Mouse (Mus musculus) layer of hippocampus, adult 9-11 months (tissue): Measurements from ENCODE around the gene Marveld1.
A peak's percentile ranks its signal among the peaks of the same experiment; 100 is the strongest.

Source experiments
- DNase-seq: peaks from one replicate; pipeline ENCODE4 v3.0.0; 2022

The Marveld1 gene

GRCm38 (mm10) chr19:42147170-42147768, at the start of gene Marveld1:
Marveld1 (plus strand) TSS chr19:42147400.
- no peak for DNase-seq

DNA sequence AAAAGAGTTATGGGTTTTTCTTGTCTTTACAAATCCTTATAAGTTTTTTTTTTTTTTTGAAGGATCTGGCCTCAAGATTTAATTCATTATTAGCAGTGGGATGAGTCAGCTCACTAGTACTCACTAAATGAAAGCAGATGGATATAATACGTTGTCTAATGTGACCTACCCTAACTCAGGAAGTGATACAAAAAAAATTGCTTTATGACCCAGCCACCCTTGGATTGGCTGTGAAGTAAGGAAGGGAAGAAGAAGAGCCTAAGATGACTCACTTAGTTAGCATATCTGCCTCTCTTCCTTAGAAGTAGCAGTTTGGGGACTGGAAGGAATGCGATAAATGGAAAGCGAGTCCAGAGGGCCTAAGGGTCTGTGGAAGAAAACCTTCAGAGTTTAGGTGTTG, 47.8 kb upstream of the Marveld1 start:
- DNase-seq: no peak

DNA sequence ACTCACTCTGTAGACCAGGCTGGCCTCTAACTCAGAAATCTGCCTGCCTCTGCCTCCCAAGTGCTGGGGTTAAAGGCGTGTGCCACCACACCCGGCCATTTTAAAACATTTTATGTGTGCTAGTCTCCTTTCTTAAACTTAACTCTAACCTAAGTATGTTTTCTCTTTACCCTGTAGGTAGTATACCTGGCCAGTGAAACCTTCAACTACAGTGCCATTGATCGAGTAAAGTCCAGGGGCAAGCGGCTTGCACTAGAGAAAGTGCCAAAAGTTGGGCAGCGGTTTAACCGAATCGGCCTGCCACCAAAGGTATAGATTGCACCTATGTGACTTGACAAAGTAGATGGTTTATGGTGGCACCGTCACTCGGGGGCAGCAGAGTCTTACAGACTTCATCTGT, 42.5 kb upstream of the Marveld1 start:
- DNase-seq: no peak

DNA sequence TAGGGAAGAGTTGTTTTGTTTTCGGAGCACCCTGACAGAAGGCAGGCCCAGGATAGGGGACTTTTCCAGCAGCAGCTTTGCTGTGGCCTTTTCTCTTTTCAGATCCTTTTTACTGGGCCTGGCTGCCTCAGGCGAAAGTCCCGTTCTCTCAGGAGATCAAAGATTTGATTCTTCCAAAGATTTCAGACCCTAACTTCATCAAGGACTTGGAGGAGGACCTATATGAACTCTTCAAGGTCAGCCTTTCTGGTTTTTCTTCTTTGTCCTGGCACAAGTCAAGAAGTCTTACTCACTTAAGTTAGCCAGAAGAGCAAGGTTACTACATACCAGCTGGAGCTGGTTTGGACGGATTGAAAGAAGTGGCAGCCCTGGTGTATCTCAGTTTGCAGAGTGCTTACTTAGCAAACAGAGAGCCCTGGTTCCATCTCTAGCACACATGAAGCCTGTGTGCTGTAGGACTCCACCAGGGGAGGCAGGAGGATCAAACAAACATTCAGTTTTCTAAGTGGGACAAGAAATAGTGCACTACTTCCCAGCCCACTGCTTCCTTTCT, 31.3 kb upstream of the Marveld1 start:
- no peak for DNase-seq

- no peak for DNase-seq
Observed at GRCm38 (mm10) chr19:42118142-42118541, 29.1 kb upstream of the Marveld1 start.

DNA sequence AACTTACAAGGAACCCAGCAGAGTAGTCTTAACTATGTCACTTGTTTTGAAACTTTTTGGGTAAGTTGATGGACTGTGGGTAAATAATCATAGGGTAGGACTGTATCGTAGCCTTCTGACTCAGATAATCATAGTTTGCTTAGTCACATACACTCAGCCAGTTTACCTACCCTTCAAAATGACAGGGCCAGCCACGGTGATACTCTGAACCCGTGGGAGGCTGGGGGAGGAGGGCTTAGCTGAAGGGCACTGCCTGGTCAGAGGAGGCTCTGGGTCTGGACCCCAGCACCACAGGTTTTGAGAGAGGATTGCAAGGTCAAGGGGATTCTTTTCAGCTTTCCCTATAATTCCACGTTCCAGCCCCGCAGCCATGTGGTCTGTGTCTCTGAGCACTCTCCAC, 28.6 kb upstream of the Marveld1 start:
- no peak for DNase-seq

- DNase-seq: no peak
Observed at GRCm38 (mm10) chr19:42120451-42120850, 26.7 kb upstream of the Marveld1 start.

- no peak for DNase-seq
Observed at GRCm38 (mm10) chr19:42124684-42125083, 22.5 kb upstream of the Marveld1 start.

- DNase-seq: no peak
Observed at GRCm38 (mm10) chr19:42125501-42126218, 21.5 kb upstream of the Marveld1 start.

DNA sequence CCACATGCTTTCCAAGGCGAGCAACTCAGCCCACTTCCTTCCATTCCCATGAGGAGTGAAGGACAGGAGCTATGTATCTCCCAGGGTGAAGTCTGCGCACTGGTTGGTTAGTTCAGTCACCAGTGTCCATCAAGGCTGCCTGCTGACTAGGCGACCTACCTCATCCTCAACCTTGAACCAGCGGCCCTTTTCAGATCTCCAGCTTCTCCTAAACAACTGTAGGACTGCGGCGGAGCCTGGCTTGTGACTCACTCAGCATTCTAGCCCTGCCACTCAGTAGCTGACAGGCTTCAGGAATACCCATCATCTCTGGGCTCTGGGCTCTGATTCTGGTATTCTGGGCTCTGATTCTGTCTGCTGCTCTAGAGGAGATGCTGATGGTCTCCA, 21.0 kb upstream of the Marveld1 start:
- DNase-seq: no peak

DNA sequence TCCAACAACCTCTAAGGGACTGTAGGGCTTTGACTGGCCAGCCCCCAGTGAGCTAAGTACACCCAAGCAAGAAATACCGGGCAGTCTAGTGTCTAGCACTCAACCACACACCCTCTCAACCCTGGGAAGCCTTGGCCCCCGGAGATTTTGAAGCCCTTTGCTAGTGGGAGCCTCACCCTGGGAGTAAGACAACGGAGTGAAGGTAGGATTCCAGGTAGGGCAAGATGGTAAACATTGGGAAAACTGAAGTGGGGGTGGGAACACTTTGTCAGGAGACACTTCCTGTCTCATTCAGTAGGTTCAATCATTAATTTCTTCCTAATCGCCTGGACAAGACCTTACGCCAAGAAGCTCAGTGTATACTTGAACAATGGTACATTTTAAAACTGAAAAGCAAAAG, 20.2 kb upstream of the Marveld1 start:
- no peak for DNase-seq

GRCm38 (mm10) chr19:42128052-42128740, 19.0 kb upstream of the Marveld1 start:
- DNase-seq: no peak

DNA sequence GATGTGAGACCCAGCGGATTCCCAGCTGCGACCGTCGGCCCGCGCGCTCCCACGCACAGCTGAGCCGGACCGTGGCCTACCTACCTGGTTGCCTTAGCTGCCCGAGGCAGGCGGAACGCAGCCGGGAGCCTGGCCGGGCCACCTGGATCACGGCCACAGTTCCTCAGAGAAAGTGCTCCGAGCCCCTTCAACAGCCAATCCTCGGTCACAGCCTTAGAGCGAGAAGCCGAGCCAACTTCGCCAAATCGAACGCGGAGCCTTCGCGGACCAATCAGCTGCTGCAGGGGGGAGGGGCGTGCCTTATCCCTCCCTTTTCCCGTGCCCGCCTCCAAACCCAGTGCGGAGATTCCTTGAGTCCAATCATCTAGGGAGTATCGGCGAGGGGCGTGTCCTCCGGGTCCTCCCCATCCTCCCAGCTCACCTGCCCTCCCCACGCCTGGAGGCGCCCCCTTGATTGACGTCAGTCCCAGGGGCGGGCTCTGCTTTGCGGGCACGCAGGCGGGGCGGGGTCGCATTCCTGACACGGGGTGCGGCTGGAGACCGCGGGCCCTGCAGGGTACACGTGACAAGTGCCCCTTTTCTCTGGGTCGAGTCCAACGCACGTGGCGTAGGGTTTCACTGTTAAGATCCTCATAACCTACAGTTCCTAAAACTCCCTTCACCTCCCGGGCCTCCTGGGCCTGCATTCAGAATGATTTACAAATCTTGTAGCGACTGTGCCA, 18.3 kb upstream of the Marveld1 start, which contains the start of gene Avpi1:
Avpi1 (minus strand) TSS at position 273 of the 722 bp plus-strand sequence.
- DNase-seq: peak; percentile 99

DNA sequence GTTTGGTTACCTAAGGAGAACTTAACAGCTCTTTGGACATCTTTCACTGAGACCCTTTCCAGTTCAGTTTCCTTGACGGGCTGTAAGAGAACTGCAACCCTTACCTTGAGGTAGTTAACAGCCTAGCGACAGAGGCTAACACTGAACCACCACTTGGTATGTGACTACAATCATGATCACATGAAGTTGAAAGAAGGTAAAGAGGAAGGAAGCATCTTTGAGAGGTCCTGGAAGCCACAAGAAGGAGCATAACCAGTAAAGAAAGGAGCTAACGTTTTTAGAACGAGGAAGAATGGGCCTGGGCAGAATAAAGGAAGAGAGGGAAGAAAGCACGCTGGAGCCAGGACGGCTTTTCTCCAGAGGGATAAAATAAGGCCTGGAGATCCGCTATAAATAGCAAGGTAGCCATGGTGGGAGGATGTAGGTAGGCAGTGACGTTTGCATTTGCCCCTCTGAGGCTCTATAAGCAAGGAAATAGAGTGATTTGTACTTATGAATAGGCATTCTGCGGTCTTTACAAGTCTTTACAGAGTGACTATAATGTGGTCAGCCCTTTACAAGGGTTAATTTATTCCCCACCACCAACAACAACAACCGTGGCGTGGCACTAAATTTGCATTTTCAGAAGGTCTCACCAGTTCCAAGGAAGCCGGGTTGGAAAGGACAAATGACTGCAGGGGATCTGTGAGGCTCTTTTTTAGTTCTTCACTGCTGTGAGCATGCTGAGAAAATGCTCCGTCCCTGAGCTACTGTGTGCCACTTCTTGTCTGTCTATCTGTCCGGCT, 17.5 kb upstream of the Marveld1 start:
- no peak for DNase-seq

DNA sequence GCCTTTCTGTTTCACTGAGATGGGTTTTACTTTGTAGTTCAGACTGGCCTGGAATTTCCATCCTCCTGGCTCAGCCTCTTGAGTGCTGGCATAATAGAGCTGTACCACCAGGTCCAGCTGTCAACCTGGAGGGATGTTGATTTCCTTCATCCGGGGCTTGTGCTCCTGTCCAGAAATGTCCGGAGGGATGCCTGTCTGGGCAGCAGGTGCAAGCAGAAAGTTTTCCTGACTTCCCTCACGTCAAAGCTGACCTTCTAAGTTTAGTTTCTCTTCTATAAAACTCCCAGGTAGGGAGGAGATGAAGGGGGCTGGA, 16.9 kb upstream of the Marveld1 start:
- no peak for DNase-seq

DNA sequence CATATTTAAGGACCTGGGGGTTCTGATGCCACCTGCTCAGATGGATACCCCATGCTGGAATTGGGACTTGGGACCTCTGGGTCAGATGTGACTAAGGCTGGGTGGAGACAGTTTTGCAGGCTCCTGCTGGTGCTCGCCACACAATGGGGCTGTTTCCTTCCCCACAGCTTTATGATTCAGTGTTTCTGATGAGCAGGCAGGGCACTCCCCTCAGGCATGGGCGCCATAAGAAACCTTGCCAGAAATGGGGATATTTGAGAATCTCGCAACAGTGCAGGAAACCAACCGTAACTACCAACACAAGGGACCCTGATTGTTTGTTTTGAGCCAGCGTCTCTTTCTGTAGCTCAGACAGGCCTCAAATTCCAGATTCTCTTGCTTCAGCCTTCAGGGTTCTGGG, 16.1 kb upstream of the Marveld1 start:
- no peak for DNase-seq

- no peak for DNase-seq
Observed at GRCm38 (mm10) chr19:42135070-42135469, 12.1 kb upstream of the Marveld1 start.

DNA sequence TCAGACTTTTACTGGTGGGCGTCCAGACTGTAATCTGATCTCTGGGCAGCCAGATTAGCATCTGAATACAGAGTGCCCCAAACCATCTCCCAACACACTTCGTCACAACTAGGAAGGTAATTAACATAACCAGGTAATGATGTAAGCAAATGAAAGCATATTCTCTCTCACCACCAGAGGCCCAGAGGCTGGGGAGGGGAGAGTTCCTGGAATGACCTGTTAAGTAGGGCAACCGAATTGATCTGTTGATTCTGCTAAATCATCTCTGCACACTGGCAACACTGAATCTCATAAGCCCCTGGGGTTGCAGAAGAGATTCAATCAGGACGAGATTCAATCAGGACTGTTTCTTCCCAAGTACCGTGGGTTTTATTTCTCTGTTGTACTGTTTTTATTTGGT, 11.1 kb upstream of the Marveld1 start:
- DNase-seq: no peak

DNA sequence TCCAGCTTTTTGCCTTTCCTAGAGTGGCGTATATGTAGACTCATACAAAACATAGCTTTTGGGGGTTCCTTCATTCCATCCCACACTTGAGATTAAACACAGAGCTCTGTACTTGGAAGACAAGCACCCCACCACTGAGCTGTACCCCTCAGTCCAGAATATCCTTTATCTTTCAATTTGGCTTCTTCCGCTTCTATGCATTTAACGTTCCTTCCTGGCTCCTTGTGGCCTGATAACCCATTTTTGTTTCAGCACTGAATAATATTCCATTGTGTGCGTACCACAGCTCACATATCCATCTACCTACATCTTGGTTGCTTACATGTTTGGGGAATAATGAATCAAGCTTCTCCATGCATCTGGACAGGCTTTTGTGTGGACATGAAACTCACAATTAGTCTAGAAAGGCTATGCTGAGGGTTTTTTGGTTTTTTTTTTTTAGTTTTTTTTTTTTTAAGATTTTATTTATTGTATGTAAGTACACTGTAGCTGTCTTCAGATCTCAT, 10.0 kb upstream of the Marveld1 start:
- DNase-seq: no peak

DNA sequence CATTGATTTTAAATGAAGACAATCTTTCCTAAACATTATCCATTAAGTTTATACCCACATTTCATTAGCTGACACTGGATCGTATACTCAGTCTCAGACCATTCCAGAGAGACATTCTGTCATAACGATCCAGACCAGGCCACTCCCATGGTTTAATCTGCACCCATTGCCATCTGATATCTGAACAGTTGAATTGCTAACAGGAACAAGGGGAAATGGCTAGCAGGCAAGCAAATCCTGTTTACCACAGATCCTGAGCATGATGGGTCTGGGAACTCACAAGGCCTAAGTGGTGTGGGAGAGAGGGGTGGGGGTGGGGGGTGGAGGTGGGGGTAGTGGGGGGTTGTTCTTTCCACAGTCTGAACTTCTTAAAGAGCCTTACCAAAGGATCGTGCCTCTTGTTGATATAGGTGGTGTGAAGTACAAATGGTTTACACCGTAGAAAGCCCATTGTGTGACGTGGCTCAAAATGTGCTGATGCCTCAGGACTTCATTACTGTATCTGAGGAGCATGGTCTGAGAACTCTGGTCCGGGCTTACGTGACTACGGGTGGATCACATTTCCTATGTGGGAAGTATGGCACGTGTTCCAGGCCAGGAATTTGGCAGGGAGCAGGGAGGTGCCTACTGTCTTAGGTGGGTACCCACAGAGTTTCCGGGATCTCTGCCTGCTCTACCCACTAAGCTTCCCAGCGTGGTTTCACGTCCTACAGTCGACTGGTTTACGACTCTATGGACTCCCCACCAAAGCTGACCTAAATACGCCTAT, 8.5 kb upstream of the Marveld1 start:
- DNase-seq: no peak

DNA sequence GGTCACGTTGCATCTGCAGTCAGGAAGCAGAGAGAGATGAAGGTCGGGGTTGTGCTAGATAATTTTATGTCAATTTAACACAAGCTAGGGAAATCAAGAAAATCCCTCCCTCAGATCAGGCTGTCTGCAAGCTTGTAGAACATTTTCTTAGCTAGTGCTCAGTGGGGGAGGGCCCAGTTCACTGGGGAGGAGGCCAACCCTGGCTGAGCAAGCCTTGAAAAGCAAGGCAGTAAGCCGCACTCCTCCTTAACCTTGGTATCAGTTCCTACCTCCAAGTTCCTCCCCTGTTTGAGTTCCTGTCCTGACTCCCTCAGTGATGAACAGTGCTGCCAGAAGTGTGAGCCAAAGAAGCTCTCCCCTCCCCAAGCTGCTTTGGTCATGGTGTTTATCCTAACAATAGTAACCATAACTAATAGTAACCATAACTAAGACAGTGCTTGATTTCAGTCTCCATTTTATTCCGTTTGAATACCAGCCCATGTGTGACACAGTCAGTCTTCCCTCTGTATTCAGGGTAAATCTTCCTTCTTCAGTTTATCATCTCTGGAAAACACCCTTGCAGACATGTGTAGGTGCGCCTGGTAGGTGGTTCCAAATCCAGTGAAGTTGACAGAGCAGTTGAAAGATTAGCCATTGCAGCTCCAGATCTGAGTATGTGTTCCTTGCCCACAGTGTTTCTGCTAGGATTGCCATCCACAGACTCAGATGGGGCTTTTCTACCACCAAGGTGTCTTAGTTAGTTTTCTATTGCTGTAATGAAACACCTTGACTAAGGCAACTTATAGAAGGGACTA, 7.3 kb upstream of the Marveld1 start:
- DNase-seq: no peak
